20 mouse cellular contexts compared by ENCODE assay signal in the genomic region with DNA sequence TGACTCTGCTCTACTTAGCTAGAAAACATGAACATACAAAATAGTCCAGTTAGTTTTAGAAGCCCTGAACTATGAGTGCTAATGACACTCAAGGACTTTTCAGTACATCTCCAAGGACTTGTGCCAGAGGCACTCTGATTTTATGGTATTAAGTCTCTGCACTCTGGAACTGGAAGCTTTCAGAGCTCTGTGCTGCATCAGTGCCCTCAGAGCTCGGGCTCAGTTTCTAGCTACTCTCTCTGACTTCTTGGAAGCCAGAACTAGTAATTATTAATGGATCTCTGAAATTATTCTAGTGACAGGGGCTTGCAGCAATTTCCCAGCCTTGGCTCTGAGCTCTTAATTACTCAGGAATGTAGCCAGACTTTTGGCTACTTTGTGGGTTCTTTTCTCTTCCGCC. TPM values are rescaled to one million over a fixed set of nuclear protein-coding genes. Genes with fewer than 3 reads are reported as not detected.
DNase-seq lines count a peak whose midpoint lies in the region; ATAC-seq and TF ChIP-seq lines count a peak whose summit lies in the region.
"Had no signal": no experiment of that assay in that cellular context is flagged by ENCODE, and none has a peak within 500 bp of the region (broad histone marks: within the 10 kb centered on the region; RNA-seq: fewer than 3 reads in every experiment).

No protein-coding gene starts in this region.

- no peaks in the 10 kb centered on the region for H3K9me3 ChIP-seq in kidney, postnatal 0 days (replicated peaks; ENCODE audit: low read length)
- H3K9me3 ChIP-seq: hindbrain, embryonic 12.5 days had no signal

- 57% methylated on average over 2 of the region's 2 CpGs for WGBS in kidney, postnatal 0 days

- H3K4me2 ChIP-seq in kidney, postnatal 0 days (ENCODE audit: low read length) = no peak overlapping the region
- H3K4me2 ChIP-seq in myocyte (ENCODE audit: low read depth) = peak overlapping the region; percentile 55
- H3K4me2 ChIP-seq: embryonic facial prominence, embryonic 13.5 days; forebrain, embryonic 12.5 days; heart, embryonic 13.5 days; hindbrain, embryonic 12.5 days had no signal

- H3K79me2 ChIP-seq in myocyte (ENCODE audit: control insufficient read depth, insufficient read depth) = no peaks in the 10 kb centered on the region

- TF ChIP-seq POLR2A in myocyte (IDR thresholded peaks at IDR 0.05; ENCODE audit: insufficient read length, low read depth) = no peak

- no peak overlapping the region for H3K27ac ChIP-seq in kidney, postnatal 0 days
- H3K27ac ChIP-seq: embryonic facial prominence, embryonic 13.5 days; forebrain, embryonic 12.5 days; heart, embryonic 13.5 days; hindbrain, embryonic 12.5 days had no signal

- no peak for ATAC-seq in kidney, postnatal 0 days (replicated peaks; ENCODE audit: low FRiP score, low read depth)
- ATAC-seq: forebrain, embryonic 16.5 days; hindbrain, embryonic 16.5 days; inflammation-experienced regulatory T-cells, adult 6 months had no signal

- H3K27me3 ChIP-seq in kidney, postnatal 0 days (ENCODE audit: insufficient read depth, low read length) = no peaks in the 10 kb centered on the region
- no peaks in the 10 kb centered on the region for H3K27me3 ChIP-seq in myocyte (ENCODE audit: control insufficient read depth, insufficient read depth, insufficient read length)
- H3K27me3 ChIP-seq: CH12.LX; embryonic facial prominence, embryonic 13.5 days; forebrain, embryonic 12.5 days; heart, embryonic 13.5 days; hindbrain, embryonic 12.5 days had no signal

- no peak overlapping the region for H3K4me3 ChIP-seq in kidney, postnatal 0 days (replicated peaks; ENCODE audit: low read depth, low read length)
- no peak overlapping the region for H3K4me3 ChIP-seq in myocyte
- H3K4me3 ChIP-seq: embryonic facial prominence, embryonic 13.5 days; forebrain, embryonic 12.5 days; heart, embryonic 13.5 days; hindbrain, embryonic 12.5 days had no signal

- H3ac ChIP-seq in myocyte (ENCODE audit: control insufficient read depth, insufficient read length) = no peak overlapping the region

- H3K36me3 ChIP-seq in kidney, postnatal 0 days (ENCODE audit: insufficient read depth, low read length) = no peaks in the 10 kb centered on the region
- H3K36me3 ChIP-seq in myocyte (ENCODE audit: control insufficient read depth, insufficient read depth) = no peaks in the 10 kb centered on the region
- H3K36me3 ChIP-seq: embryonic facial prominence, embryonic 13.5 days; forebrain, embryonic 12.5 days; heart, embryonic 13.5 days; hindbrain, embryonic 12.5 days had no signal

- no peak overlapping the region for H3K9ac ChIP-seq in kidney, postnatal 0 days (ENCODE audit: low read depth, low read length)
- H3K9ac ChIP-seq: embryonic facial prominence, embryonic 13.5 days; forebrain, embryonic 12.5 days; heart, embryonic 13.5 days; hindbrain, embryonic 12.5 days had no signal

- no peaks in the 10 kb centered on the region for H3K4me1 ChIP-seq in kidney, postnatal 0 days (replicated peaks; ENCODE audit: insufficient read depth, low read length)
- H3K4me1 ChIP-seq: embryonic facial prominence, embryonic 13.5 days; forebrain, embryonic 12.5 days; heart, embryonic 13.5 days; hindbrain, embryonic 12.5 days had no signal

- no peak for TF ChIP-seq CTCF in kidney, postnatal 0 days (IDR thresholded peaks at IDR 0.05; ENCODE audit: low read depth)

- peak; percentile 32 for DNase-seq in kidney, adult 11 months
- no peak for DNase-seq in kidney, adult 18-20 months
- peak; percentile 27 for DNase-seq in kidney, postnatal 0 days (ENCODE audit: low spot score)
- DNase-seq in kidney, postnatal 10 days = no peak
- DNase-seq in brain, adult 2 months (ENCODE audit: low read depth, low spot score) = peak; percentile 3
- no peak for DNase-seq in cerebellum, adult 9-10 months
- DNase-seq: adrenal gland, postnatal 10 days; cerebellum, adult 18-20 months; cerebellum, postnatal 14 days; gastrocnemius, postnatal 14 days; heart, postnatal 4 days had no signal

TF ChIP-seq in myocyte, 11 proteins besides CTCF, POLR2A, EP300 and RAD21:
- no peak for TF ChIP-seq SRF (IDR thresholded peaks at IDR 0.05; ENCODE audit: control insufficient read depth, insufficient read length, low read depth)
- no peak for TF ChIP-seq POLR2AphosphoS2 (IDR thresholded peaks at IDR 0.05; ENCODE audit: insufficient read length, low read depth)
- no peak for TF ChIP-seq MAX (IDR thresholded peaks at IDR 0.05; ENCODE audit: low read depth)
- TF ChIP-seq REST (IDR thresholded peaks at IDR 0.05; ENCODE audit: insufficient read depth, insufficient read length) = no peak
- TF ChIP-seq MYOD1 (IDR thresholded peaks at IDR 0.05; ENCODE audit: control insufficient read depth in 1 of 3, insufficient read length in 2 of 3, low read depth in 2 of 3) = no peak
- no peak for TF ChIP-seq TCF12 (IDR thresholded peaks at IDR 0.05; ENCODE audit: insufficient read depth, poor library complexity, severe bottlenecking)
- no peak for TF ChIP-seq TCF3 (IDR thresholded peaks at IDR 0.05; ENCODE audit: insufficient read length, low read depth)
- TF ChIP-seq USF1 (IDR thresholded peaks at IDR 0.05; ENCODE audit: low read depth) = no peak
- TF ChIP-seq E2F4 (IDR thresholded peaks at IDR 0.05; ENCODE audit: insufficient read depth) = no peak
- no peak for TF ChIP-seq MYOG (IDR thresholded peaks at IDR 0.05; ENCODE audit: control insufficient read depth in 1 of 3, insufficient read depth in 1 of 3, insufficient read length in 2 of 3, low read depth in 2 of 3)

RNA-seq across cellular contexts. Expression of a gene that starts 37.7 kb away (rescaled TPM):
- polyA plus RNA-seq in kidney, postnatal 0 days (2015; fragmentation: Nextera tagmentation; extraction: Ambion mirVana) = 0.49 and 0.56 TPM in 2 replicates
- 7.4 TPM for polyA plus RNA-seq in myocyte (2012; fragmentation: generic; extraction: Trizol)

Comparison
In these comparisons a context has a peak if more than half of its experiments do, and no peak if none do; other contexts are left out.
1. DNase-seq: peak in kidney, adult 11 months (single experiment), kidney, postnatal 0 days (single experiment) and brain, adult 2 months (single experiment); none in kidney, adult 18-20 months (single experiment), kidney, postnatal 10 days (single experiment) and cerebellum, adult 9-10 months (single experiment).